Mouse (Mus musculus): ENCODE data around the gene Pianp. TPM values are rescaled to one million over a fixed set of nuclear protein-coding genes. Genes with fewer than 3 reads are reported as not detected.

The Pianp gene
- not detected for polyA plus RNA-seq (2014; fragmentation: Illumina TruSeq; extraction: RNeasy Lipid Tissue Mini Kit (QIAGEN cat#74804); ENCODE audit: low read depth, low replicate concordance)

DNA sequence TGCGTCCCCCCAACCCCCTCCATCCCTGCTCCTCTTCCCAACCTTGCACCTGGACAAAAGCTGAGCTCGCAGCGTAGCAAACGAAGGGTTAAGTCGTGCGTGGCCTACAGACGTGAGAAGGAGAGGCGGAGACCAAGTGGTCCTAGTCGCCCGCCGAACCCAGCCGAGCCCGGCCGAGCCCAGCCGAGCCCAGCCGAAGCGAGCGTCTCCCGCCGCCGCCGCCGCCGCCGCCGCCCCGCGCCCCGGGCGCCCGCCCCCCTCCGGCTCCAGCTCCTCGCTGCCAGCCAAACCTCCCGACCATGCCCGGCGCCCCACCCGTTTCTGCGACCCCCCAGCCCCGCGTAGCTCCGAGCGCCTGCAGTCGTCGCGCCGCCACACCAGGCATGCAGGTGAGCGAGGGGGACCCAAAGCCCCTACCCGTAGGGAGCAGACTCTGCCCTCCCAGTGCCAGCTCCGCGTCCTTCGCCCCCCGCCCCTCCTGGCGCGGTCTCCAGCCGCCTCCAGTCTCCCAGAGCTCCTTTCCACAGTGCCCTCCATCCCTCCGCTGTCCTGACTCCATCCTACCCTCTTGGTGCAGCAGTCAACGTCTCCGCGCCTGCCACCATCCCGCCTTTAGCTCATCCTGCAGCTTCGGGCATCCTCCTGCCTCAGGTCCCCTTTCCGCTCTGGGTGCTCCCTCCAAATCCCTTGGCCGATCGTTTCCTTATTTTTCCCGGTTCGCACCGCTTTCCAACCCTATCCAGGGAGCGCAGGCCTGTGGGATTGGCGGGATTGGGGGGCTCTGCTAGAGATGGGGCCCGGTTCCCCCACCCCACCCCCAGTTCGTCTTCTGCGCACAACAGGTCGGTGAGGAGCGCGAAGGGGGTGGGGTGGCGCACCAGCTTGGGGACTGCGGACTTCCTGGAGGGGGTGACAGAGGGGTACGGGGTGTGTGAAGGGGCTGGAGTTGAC, at the start of gene Pianp:
Gene Pianp (plus strand): TSS at position 144 of the 951 bp plus-strand sequence.

DNA sequence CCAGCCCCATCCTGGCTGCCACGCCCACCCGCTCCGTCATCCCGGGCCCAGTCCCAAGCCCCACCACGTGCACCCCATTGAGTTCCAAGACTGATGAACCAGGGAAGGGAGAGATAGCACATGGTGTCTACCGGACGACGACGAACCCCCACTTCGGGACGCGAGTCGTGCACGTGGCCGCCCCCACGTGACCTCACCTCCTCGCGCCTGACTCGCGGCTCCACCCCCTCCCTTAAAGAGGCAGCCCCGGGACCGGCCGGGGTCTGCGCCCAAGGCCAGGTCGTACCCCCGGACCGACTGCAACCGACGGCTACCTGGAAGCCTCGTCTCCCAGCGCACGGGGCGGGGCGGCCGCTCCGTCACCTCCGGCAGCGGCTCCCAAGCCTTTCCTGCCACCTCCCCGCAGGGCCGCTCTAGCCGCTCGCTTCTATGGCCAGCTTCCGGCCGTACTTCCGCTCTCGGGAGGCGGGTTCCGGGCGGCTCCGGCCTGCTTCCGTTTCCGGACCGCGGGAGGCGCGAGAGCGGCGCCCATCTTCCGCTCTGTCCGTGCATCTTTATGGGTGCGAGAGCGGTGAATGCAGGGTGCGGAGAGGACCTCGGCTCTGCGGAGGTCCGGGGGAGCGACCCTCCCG, 31.3 kb upstream of the Pianp start, which contains the start of gene Cops7a:
Gene Cops7a (minus strand): TSS at position 451 of the 632 bp plus-strand sequence.

DNA sequence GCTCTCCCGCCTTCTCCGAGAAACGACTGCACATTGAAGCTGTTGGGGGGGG, 12.5 kb downstream of the Pianp start, which contains the start of gene Zfp384:
Gene Zfp384 (plus strand): TSS at position 17 of the 52 bp plus-strand sequence.

DNA sequence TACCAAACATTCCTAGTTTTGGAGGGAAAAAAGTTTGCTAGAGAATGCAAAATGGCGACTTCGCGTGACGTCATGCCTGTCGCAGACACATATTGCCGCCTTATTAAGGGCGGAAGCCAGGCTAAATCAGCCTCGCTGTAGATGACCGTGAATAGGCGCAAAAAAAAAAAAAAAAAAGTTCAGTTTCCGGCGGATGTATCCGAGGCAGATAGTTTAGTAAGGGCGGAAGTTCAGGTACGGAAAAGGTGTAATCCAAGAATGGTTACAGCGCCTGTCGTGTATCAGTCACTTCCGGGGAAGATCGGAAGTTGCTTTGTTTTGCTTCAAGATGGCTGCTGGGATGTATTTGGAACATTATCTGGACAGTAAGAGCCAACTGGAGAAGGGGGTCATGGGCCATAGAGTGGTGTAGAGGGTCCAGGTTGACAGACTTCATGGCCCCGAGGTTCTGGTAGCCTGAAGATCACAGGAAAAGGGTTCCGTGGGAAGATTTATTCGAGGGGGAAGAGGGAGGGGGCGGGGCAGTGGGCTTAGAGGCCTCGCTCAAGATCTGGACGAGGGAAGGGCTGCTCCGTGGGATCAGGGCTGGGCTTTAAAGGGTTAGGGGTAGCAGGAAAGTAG, 43.1 kb downstream of the Pianp start, which contains the start of gene Ing4:
Gene Ing4 (plus strand): TSS at position 228 of the 621 bp plus-strand sequence.

DNA sequence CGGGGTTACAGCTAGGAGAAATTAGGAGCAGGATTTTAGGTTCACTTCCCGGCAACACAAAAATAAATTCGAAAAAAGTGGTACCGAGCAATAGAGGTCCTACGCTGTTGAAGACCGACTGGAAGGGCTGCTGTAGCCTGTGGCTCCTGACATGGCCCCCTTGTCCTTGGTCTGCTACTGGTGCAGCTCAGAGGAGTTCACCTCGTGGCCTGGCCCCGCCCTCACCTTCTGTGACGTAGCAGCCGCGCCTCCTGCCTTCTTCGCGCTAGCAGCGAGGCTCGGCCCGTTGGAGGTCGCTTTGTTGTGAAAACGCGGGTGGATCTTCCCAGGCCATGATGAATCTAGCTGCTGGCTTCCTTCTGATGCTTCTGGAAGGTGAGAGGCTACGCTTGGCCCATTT, 53.2 kb downstream of the Pianp start, which contains the start of gene Acrbp:
Gene Acrbp (plus strand): TSS at position 12 of the 400 bp plus-strand sequence.

Other genes starting within 250 kb of the Pianp start
- gene Gm45234, start 240.7 kb upstream of the Pianp start, polyA plus RNA-seq (2014; fragmentation: Illumina TruSeq; extraction: RNeasy Lipid Tissue Mini Kit (QIAGEN cat#74804); ENCODE audit: low read depth, low replicate concordance), result not detected
- 0.17 TPM for gene Atn1, start 240.2 kb upstream of the Pianp start, polyA plus RNA-seq (2014; fragmentation: Illumina TruSeq; extraction: RNeasy Lipid Tissue Mini Kit (QIAGEN cat#74804); ENCODE audit: low read depth, low replicate concordance)
- gene Eno2, start 227.0 kb upstream of the Pianp start, polyA plus RNA-seq (2014; fragmentation: Illumina TruSeq; extraction: RNeasy Lipid Tissue Mini Kit (QIAGEN cat#74804); ENCODE audit: low read depth, low replicate concordance), result 0.08 TPM
- 112 TPM for gene Lrrc23, start 217.0 kb upstream of the Pianp start, polyA plus RNA-seq (2014; fragmentation: Illumina TruSeq; extraction: RNeasy Lipid Tissue Mini Kit (QIAGEN cat#74804); ENCODE audit: low read depth, low replicate concordance)
- 0.45 TPM for gene Spsb2, start 188.0 kb upstream of the Pianp start, polyA plus RNA-seq (2014; fragmentation: Illumina TruSeq; extraction: RNeasy Lipid Tissue Mini Kit (QIAGEN cat#74804); ENCODE audit: low read depth, low replicate concordance)
- gene Tpi1, start 182.4 kb upstream of the Pianp start, polyA plus RNA-seq (2014; fragmentation: Illumina TruSeq; extraction: RNeasy Lipid Tissue Mini Kit (QIAGEN cat#74804); ENCODE audit: low read depth, low replicate concordance), result 41.8 TPM
- 18.4 TPM for gene Usp5, start 167.2 kb upstream of the Pianp start, polyA plus RNA-seq (2014; fragmentation: Illumina TruSeq; extraction: RNeasy Lipid Tissue Mini Kit (QIAGEN cat#74804); ENCODE audit: low read depth, low replicate concordance)
- 62.1 TPM for gene Cdca3, start 167.1 kb upstream of the Pianp start, polyA plus RNA-seq (2014; fragmentation: Illumina TruSeq; extraction: RNeasy Lipid Tissue Mini Kit (QIAGEN cat#74804); ENCODE audit: low read depth, low replicate concordance)
- not detected for gene Gnb3, start 156.4 kb upstream of the Pianp start, polyA plus RNA-seq (2014; fragmentation: Illumina TruSeq; extraction: RNeasy Lipid Tissue Mini Kit (QIAGEN cat#74804); ENCODE audit: low read depth, low replicate concordance)
- not detected for gene P3h3, start 138.9 kb upstream of the Pianp start, polyA plus RNA-seq (2014; fragmentation: Illumina TruSeq; extraction: RNeasy Lipid Tissue Mini Kit (QIAGEN cat#74804); ENCODE audit: low read depth, low replicate concordance)
- 0.39 TPM for gene Gpr162, start 132.7 kb upstream of the Pianp start, polyA plus RNA-seq (2014; fragmentation: Illumina TruSeq; extraction: RNeasy Lipid Tissue Mini Kit (QIAGEN cat#74804); ENCODE audit: low read depth, low replicate concordance)
- 0.28 TPM for gene Cd4, start 108.5 kb upstream of the Pianp start, polyA plus RNA-seq (2014; fragmentation: Illumina TruSeq; extraction: RNeasy Lipid Tissue Mini Kit (QIAGEN cat#74804); ENCODE audit: low read depth, low replicate concordance)
- gene Lag3, start 85.0 kb upstream of the Pianp start, polyA plus RNA-seq (2014; fragmentation: Illumina TruSeq; extraction: RNeasy Lipid Tissue Mini Kit (QIAGEN cat#74804); ENCODE audit: low read depth, low replicate concordance), result not detected
- gene Ptms, start 76.6 kb upstream of the Pianp start, polyA plus RNA-seq (2014; fragmentation: Illumina TruSeq; extraction: RNeasy Lipid Tissue Mini Kit (QIAGEN cat#74804); ENCODE audit: low read depth, low replicate concordance), result 19.0 TPM
- 2.7 TPM for gene Mlf2, start 65.3 kb upstream of the Pianp start, polyA plus RNA-seq (2014; fragmentation: Illumina TruSeq; extraction: RNeasy Lipid Tissue Mini Kit (QIAGEN cat#74804); ENCODE audit: low read depth, low replicate concordance)
- gene Cops7a, start 31.2 kb upstream of the Pianp start, polyA plus RNA-seq (2014; fragmentation: Illumina TruSeq; extraction: RNeasy Lipid Tissue Mini Kit (QIAGEN cat#74804); ENCODE audit: low read depth, low replicate concordance), result 36.9 TPM
- gene Zfp384, start 12.5 kb downstream of the Pianp start, polyA plus RNA-seq (2014; fragmentation: Illumina TruSeq; extraction: RNeasy Lipid Tissue Mini Kit (QIAGEN cat#74804); ENCODE audit: low read depth, low replicate concordance), result 25.2 TPM
- 3.7 TPM for gene Ing4, start 43.1 kb downstream of the Pianp start, polyA plus RNA-seq (2014; fragmentation: Illumina TruSeq; extraction: RNeasy Lipid Tissue Mini Kit (QIAGEN cat#74804); ENCODE audit: low read depth, low replicate concordance)
- 113 TPM for gene Acrbp, start 53.0 kb downstream of the Pianp start, polyA plus RNA-seq (2014; fragmentation: Illumina TruSeq; extraction: RNeasy Lipid Tissue Mini Kit (QIAGEN cat#74804); ENCODE audit: low read depth, low replicate concordance)
- gene Lpar5, start 71.2 kb downstream of the Pianp start, polyA plus RNA-seq (2014; fragmentation: Illumina TruSeq; extraction: RNeasy Lipid Tissue Mini Kit (QIAGEN cat#74804); ENCODE audit: low read depth, low replicate concordance), result not detected
- gene Chd4, start 99.3 kb downstream of the Pianp start, polyA plus RNA-seq (2014; fragmentation: Illumina TruSeq; extraction: RNeasy Lipid Tissue Mini Kit (QIAGEN cat#74804); ENCODE audit: low read depth, low replicate concordance), result 85.2 TPM
- 3.4 TPM for gene Nop2, start 135.2 kb downstream of the Pianp start, polyA plus RNA-seq (2014; fragmentation: Illumina TruSeq; extraction: RNeasy Lipid Tissue Mini Kit (QIAGEN cat#74804); ENCODE audit: low read depth, low replicate concordance)
- gene Iffo1, start 148.5 kb downstream of the Pianp start, polyA plus RNA-seq (2014; fragmentation: Illumina TruSeq; extraction: RNeasy Lipid Tissue Mini Kit (QIAGEN cat#74804); ENCODE audit: low read depth, low replicate concordance), result 9.8 TPM
- gene Gapdh, start 169.8 kb downstream of the Pianp start, polyA plus RNA-seq (2014; fragmentation: Illumina TruSeq; extraction: RNeasy Lipid Tissue Mini Kit (QIAGEN cat#74804); ENCODE audit: low read depth, low replicate concordance), result 17.5 TPM
- 20.1 TPM for gene Ncapd2, start 195.0 kb downstream of the Pianp start, polyA plus RNA-seq (2014; fragmentation: Illumina TruSeq; extraction: RNeasy Lipid Tissue Mini Kit (QIAGEN cat#74804); ENCODE audit: low read depth, low replicate concordance)
- 192 TPM for gene Mrpl51, start 195.1 kb downstream of the Pianp start, polyA plus RNA-seq (2014; fragmentation: Illumina TruSeq; extraction: RNeasy Lipid Tissue Mini Kit (QIAGEN cat#74804); ENCODE audit: low read depth, low replicate concordance)
- gene Vamp1, start 218.9 kb downstream of the Pianp start, polyA plus RNA-seq (2014; fragmentation: Illumina TruSeq; extraction: RNeasy Lipid Tissue Mini Kit (QIAGEN cat#74804); ENCODE audit: low read depth, low replicate concordance), result 5.9 TPM
- 0.94 TPM for gene Tapbpl, start 235.2 kb downstream of the Pianp start, polyA plus RNA-seq (2014; fragmentation: Illumina TruSeq; extraction: RNeasy Lipid Tissue Mini Kit (QIAGEN cat#74804); ENCODE audit: low read depth, low replicate concordance)
- not detected for gene Cd27, start 240.3 kb downstream of the Pianp start, polyA plus RNA-seq (2014; fragmentation: Illumina TruSeq; extraction: RNeasy Lipid Tissue Mini Kit (QIAGEN cat#74804); ENCODE audit: low read depth, low replicate concordance)